Mouse (Mus musculus) MEL (cell line): ENCODE measurements around the gene Fgfr2. TPM values are rescaled to one million over a fixed set of nuclear protein-coding genes. Genes with fewer than 3 reads are reported as not detected.

Experiments used
- DNase-seq: peaks from one replicate; pipeline ENCODE4 v3.0.0; 2011; ENCODE audit warnings: low read depth, low spot score
- H3K27ac ChIP-seq: 2 replicates; pipeline ENCODE4 v1.5.1; 2012; ENCODE audit warnings: low read depth, mild to moderate bottlenecking, control low read depth, low read length, moderate library complexity; ENCODE audit not compliant: control insufficient read depth
- H3K27me3 ChIP-seq, 2 experiments: fragments of 150-350 bp in 1 of 2; sonication (generic) in 1 of 2; 2 replicates each; pipeline ENCODE4 v1.6.1; 2012; ENCODE audit warnings: low read length in 2 of 2, mild to moderate bottlenecking in 2 of 2, improper control_type of control experiment in 1 of 2, moderate library complexity in 1 of 2; ENCODE audit not compliant: insufficient read depth in 2 of 2, control insufficient read depth in 1 of 2
- H3K36me3 ChIP-seq, 2 experiments: 2 replicates each; pipeline ENCODE4 v1.6.1; 2012 to 2014; ENCODE audit warnings: low read length in 2 of 2, improper control_type of control experiment in 1 of 2, inconsistent platforms in 1 of 2, mild to moderate bottlenecking in 1 of 2; ENCODE audit not compliant: insufficient read depth in 2 of 2, control insufficient read depth in 1 of 2
- H3K4me1 ChIP-seq, 2 experiments: fragments of 150-350 bp in 1 of 2; sonication (generic) in 1 of 2; 2 replicates each; pipeline ENCODE4 v1.6.1; 2012; ENCODE audit warnings: low read length in 2 of 2, improper control_type of control experiment in 1 of 2, mild to moderate bottlenecking in 1 of 2; ENCODE audit not compliant: insufficient read depth in 2 of 2, control insufficient read depth in 1 of 2
- H3K4me3 ChIP-seq, 2 experiments: fragments of 150-350 bp in 1 of 2; sonication (generic) in 1 of 2; 2 replicates each; pipeline ENCODE4 v1.5.1; 2012; ENCODE audit warnings: low read depth in 2 of 2, low read length in 2 of 2, mild to moderate bottlenecking in 2 of 2, moderate library complexity in 2 of 2, control low read depth in 1 of 2, improper control_type of control experiment in 1 of 2; ENCODE audit not compliant: control insufficient read depth in 1 of 2, insufficient read depth in 1 of 2
- H3K79me2 ChIP-seq: 2 replicates; pipeline ENCODE4 v1.6.1; 2012; ENCODE audit warnings: mild to moderate bottlenecking, low read length, moderate library complexity; ENCODE audit not compliant: control insufficient read depth, poor library complexity, insufficient read depth
- H3K9ac ChIP-seq: 2 replicates; pipeline ENCODE4 v1.6.1; 2012; ENCODE audit warnings: low read depth, mild to moderate bottlenecking, control low read depth, low read length, moderate library complexity; ENCODE audit not compliant: control insufficient read depth, poor library complexity, severe bottlenecking
- H3K9me3 ChIP-seq: fragments of 150-350 bp; sonication (generic); replicated peaks from 2 replicates; pipeline ENCODE4 v1.6.1; 2012; ENCODE audit warnings: mild to moderate bottlenecking, low read length, improper control_type of control experiment, moderate library complexity; ENCODE audit not compliant: insufficient read depth
- CHD1 ChIP-seq: IDR thresholded peaks from 2 replicates; pipeline ENCODE4 v1.6.1; 2012; ENCODE audit warnings: low read depth, mild to moderate bottlenecking, inconsistent platforms, low read length, improper control_type of control experiment
- CHD2 ChIP-seq: IDR thresholded peaks from 2 replicates; pipeline ENCODE4 v1.6.1; 2011; ENCODE audit warnings: low read length, improper control_type of control experiment
- EP300 ChIP-seq, 2 experiments: IDR thresholded peaks; 2 replicates each; pipeline ENCODE4 v1.6.1; 2011; ENCODE audit warnings: improper control_type of control experiment in 2 of 2, low read length in 2 of 2, low read depth in 1 of 2, mild to moderate bottlenecking in 1 of 2
- ETS1 ChIP-seq: IDR thresholded peaks from 2 replicates; pipeline ENCODE4 v1.6.1; 2012; ENCODE audit warnings: low read depth, mild to moderate bottlenecking, inconsistent platforms, low read length, improper control_type of control experiment, moderate library complexity
- GABPA ChIP-seq: IDR thresholded peaks from 2 replicates; pipeline ENCODE4 v1.6.1; 2012; ENCODE audit warnings: low read depth, mild to moderate bottlenecking, inconsistent platforms, low read length, improper control_type of control experiment, moderate library complexity
- GATA1 ChIP-seq: IDR thresholded peaks from 2 replicates; pipeline ENCODE4 v1.6.1; 2011; ENCODE audit warnings: low read depth, low read length, improper control_type of control experiment
- HCFC1 ChIP-seq: IDR thresholded peaks from 2 replicates; pipeline ENCODE4 v1.6.1; 2012; ENCODE audit warnings: low read depth, mild to moderate bottlenecking, inconsistent platforms, low read length, improper control_type of control experiment, moderate library complexity
- JUND ChIP-seq: IDR thresholded peaks from 2 replicates; pipeline ENCODE4 v1.6.1; 2011; ENCODE audit warnings: low read depth, mild to moderate bottlenecking, improper control_type of control experiment, low read length
- KAT2A ChIP-seq: conservative IDR thresholded peaks from 2 replicates; pipeline ENCODE4 v1.6.1; 2012; ENCODE audit warnings: low read depth, low read length, improper control_type of control experiment, inconsistent platforms
- MAZ ChIP-seq: IDR thresholded peaks from 2 replicates; pipeline ENCODE4 v1.6.1; 2012; ENCODE audit warnings: low read depth, mild to moderate bottlenecking, inconsistent platforms, low read length, improper control_type of control experiment
- MYC ChIP-seq: IDR thresholded peaks from 2 replicates; pipeline ENCODE4 v1.6.1; 2011; ENCODE audit warnings: low read depth, mild to moderate bottlenecking, low read length, improper control_type of control experiment, moderate library complexity
- NELFE ChIP-seq: IDR thresholded peaks from 2 replicates; pipeline ENCODE4 v1.6.1; 2011; ENCODE audit warnings: low read depth, low read length, improper control_type of control experiment
- POLR2A ChIP-seq, 2 experiments: IDR thresholded peaks; 2 replicates each; pipeline ENCODE4 v1.6.1; 2011 to 2012; ENCODE audit warnings: low read length in 2 of 2, mild to moderate bottlenecking in 2 of 2, control low read depth in 1 of 2, improper control_type of control experiment in 1 of 2, low read depth in 1 of 2, moderate library complexity in 1 of 2; ENCODE audit not compliant: control insufficient read depth in 1 of 2, insufficient read depth in 1 of 2, poor library complexity in 1 of 2
- POLR2AphosphoS2 ChIP-seq: IDR thresholded peaks from 2 replicates; pipeline ENCODE4 v1.6.1; 2011; ENCODE audit warnings: low read length, improper control_type of control experiment
- POLR2AphosphoS5 ChIP-seq: IDR thresholded peaks from 2 replicates; pipeline ENCODE4 v1.6.1; 2012; ENCODE audit warnings: low read depth, borderline replicate concordance, mild to moderate bottlenecking, inconsistent platforms, low read length, moderate library complexity, mixed read lengths
- RAD21 ChIP-seq: IDR thresholded peaks from 2 replicates; pipeline ENCODE4 v1.6.1; 2011; ENCODE audit warnings: mild to moderate bottlenecking, low read depth, low read length, improper control_type of control experiment
- SIN3A ChIP-seq: IDR thresholded peaks from 2 replicates; pipeline ENCODE4 v1.6.1; 2012; ENCODE audit warnings: low read length, improper control_type of control experiment, inconsistent platforms
- TAL1 ChIP-seq: IDR thresholded peaks from 2 replicates; pipeline ENCODE4 v1.6.1; 2012; ENCODE audit warnings: mild to moderate bottlenecking, inconsistent platforms, low read length, moderate library complexity, mixed read lengths
- UBTF ChIP-seq: IDR thresholded peaks from 2 replicates; pipeline ENCODE4 v1.6.1; 2012; ENCODE audit warnings: low read depth, mild to moderate bottlenecking, inconsistent platforms, low read length, improper control_type of control experiment, moderate library complexity, borderline replicate concordance; ENCODE audit not compliant: insufficient read depth
- ZNF384 ChIP-seq: IDR thresholded peaks from 2 replicates; pipeline ENCODE4 v1.6.1; 2012; ENCODE audit warnings: low read depth, mild to moderate bottlenecking, inconsistent platforms, low read length, improper control_type of control experiment
- polyA plus RNA-seq, 2 experiments: library from polyadenylated mRNA; stranded (reverse) in 1 of 2; unstranded in 1 of 2; fragments of >175 nt in 1 of 2; fragments of >200 nt in 1 of 2; gene quantifications; 2 replicates each; pipeline versions ENCODE4 v1.2.1 to v1.2.4; 2012; ENCODE audit warnings: low replicate concordance in 2 of 2, low read depth in 1 of 2; ENCODE audit not compliant: insufficient read length in 2 of 2, insufficient read depth in 1 of 2, missing spikeins in 1 of 2
- total RNA-seq: library from RNA; depleted of rRNA; stranded (reverse); fragments of 300-350 nt; gene quantifications from 2 replicates; pipeline ENCODE4 v1.2.3, GENCODE M21; 2012

Fgfr2 gene
- total and polyA plus RNA-seq, 3 experiments: not detected

DNA sequence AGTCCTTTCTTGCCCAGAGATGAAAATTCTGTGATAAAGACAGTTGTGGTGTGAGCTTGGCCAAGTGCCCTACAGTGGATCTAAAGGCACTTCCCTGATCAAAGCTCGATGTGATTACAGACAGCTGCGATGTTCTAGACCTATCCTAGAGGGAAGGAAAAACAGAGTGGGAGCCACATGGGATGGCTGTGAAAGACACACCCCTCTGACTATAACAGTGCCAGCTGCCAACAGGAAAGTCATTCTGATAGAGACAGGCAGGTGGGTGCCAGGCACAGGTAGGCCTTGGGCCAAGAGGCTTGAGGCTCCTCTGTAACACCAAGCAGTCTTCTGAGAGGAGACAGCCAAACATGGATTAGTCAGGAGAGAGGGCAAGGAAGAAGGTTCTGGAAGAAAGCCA, 2104.0 kb downstream of the Fgfr2 start:
- Histone ChIP-seq H3K27ac (no peak overlapping the region), H3K4me3 (no peak overlapping the region), H3K27me3 (no peaks in the 10 kb centered on the region), H3K36me3 (no peaks in the 10 kb centered on the region), H3K4me1 (no peaks in the 10 kb centered on the region), H3K9ac (no peak overlapping the region), H3K9me3 (no peaks in the 10 kb centered on the region), H3K79me2 (no peaks in the 10 kb centered on the region)
- DNase-seq: no peak
- no peak for TF ChIP-seq CHD2
- no peak for TF ChIP-seq GABPA
- TF ChIP-seq GATA1: no peak
- TF ChIP-seq ETS1: no peak
- no peak for TF ChIP-seq SIN3A
- TF ChIP-seq CHD1: no peak
- TF ChIP-seq POLR2AphosphoS5: no peak
- no peak for TF ChIP-seq POLR2AphosphoS2
- no peak for TF ChIP-seq MAZ
- TF ChIP-seq EP300 (IDR thresholded peaks at IDR 0.05; ENCODE audit: low read depth in 1 of 2, low read length in 2 of 2): no peak
- no peak for TF ChIP-seq HCFC1
- TF ChIP-seq RAD21: no peak
- no peak for TF ChIP-seq NELFE
- TF ChIP-seq POLR2A (IDR thresholded peaks at IDR 0.05; ENCODE audit: control insufficient read depth in 1 of 2, insufficient read depth in 1 of 2, low read depth in 1 of 2, low read length in 2 of 2, poor library complexity in 1 of 2): no peak

DNA sequence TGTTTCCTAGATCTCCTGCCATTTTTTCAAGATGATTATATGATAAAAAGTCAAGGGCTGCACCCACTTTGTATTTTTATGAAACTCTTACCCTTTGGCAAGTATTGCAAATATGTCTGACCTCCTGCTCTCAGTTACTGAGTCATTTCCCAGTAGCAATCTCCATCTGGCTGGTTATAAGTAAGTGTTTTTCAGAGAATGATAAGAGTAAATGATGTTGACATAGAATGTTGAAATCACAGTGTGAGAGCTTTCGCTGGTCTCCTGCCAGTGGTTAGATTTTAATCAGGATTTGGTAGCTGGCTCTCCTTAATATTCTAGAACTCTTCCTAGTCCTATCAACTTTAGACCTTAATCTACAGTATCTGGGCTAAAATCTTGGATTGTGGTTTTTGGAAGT, 2111.2 kb downstream of the Fgfr2 start:
- H3K36me3 ChIP-seq: no peaks in the 10 kb centered on the region
- DNase-seq: no peak
- H3K9ac ChIP-seq: no peak overlapping the region
- no peaks in the 10 kb centered on the region for H3K9me3 ChIP-seq
- H3K27ac ChIP-seq: no peak overlapping the region
- no peak overlapping the region for H3K4me3 ChIP-seq
- H3K27me3 ChIP-seq: no peaks in the 10 kb centered on the region
- no peaks in the 10 kb centered on the region for H3K4me1 ChIP-seq
- no peak for TF ChIP-seq HCFC1
- TF ChIP-seq KAT2A: no peak
- no peak for TF ChIP-seq POLR2AphosphoS5
- TF ChIP-seq NELFE: no peak
- TF ChIP-seq TAL1: no peak
- TF ChIP-seq JUND: no peak
- TF ChIP-seq ZNF384: no peak
- TF ChIP-seq CHD2: no peak
- no peak for TF ChIP-seq MAZ
- TF ChIP-seq MYC: no peak
- no peak for TF ChIP-seq ETS1
- TF ChIP-seq UBTF: no peak
- H3K79me2 ChIP-seq: no peaks in the 10 kb centered on the region
